Mouse (Mus musculus): Measurements from ENCODE around the gene Mab21l2.

The Mab21l2 gene

GRCm38 (mm10) chr3:86548091-86549015, at the start of gene Mab21l2:
Mab21l2 (minus strand) TSS chr3:86548629.
- no peak for DNase-seq (ENCODE audit: low read depth, low spot score)

- no peak for DNase-seq (ENCODE audit: low read depth, low spot score)
These were observed 26.9 kb upstream of the Mab21l2 start for GRCm38 (mm10) chr3:86575312-86575711.

GRCm38 (mm10) chr3:86572519-86573244, 24.3 kb upstream of the Mab21l2 start:
- no peak for DNase-seq (ENCODE audit: low read depth, low spot score)

GRCm38 (mm10) chr3:86571518-86571917, 23.1 kb upstream of the Mab21l2 start:
- no peak for DNase-seq (ENCODE audit: low read depth, low spot score)

GRCm38 (mm10) chr3:86567312-86567711, 18.9 kb upstream of the Mab21l2 start:
- DNase-seq (ENCODE audit: low read depth, low spot score) = no peak

- no peak for DNase-seq (ENCODE audit: low read depth, low spot score)
These were observed 13.0 kb upstream of the Mab21l2 start for GRCm38 (mm10) chr3:86561396-86561795.

- DNase-seq (ENCODE audit: low read depth, low spot score) = no peak
These were observed 12.6 kb upstream of the Mab21l2 start for GRCm38 (mm10) chr3:86561023-86561344.

- DNase-seq (ENCODE audit: low read depth, low spot score) = no peak
These were observed 12.0 kb upstream of the Mab21l2 start for GRCm38 (mm10) chr3:86560281-86561022.

GRCm38 (mm10) chr3:86559635-86560034, 11.2 kb upstream of the Mab21l2 start:
- no peak for DNase-seq (ENCODE audit: low read depth, low spot score)

- no peak for DNase-seq (ENCODE audit: low read depth, low spot score)
These were observed 10.5 kb upstream of the Mab21l2 start for GRCm38 (mm10) chr3:86558976-86559375.

GRCm38 (mm10) chr3:86552170-86552569, 3.7 kb upstream of the Mab21l2 start:
- no peak for DNase-seq (ENCODE audit: low read depth, low spot score)

- no peak for DNase-seq (ENCODE audit: low read depth, low spot score)
These were observed 2.7 kb upstream of the Mab21l2 start for GRCm38 (mm10) chr3:86551011-86551728.

- no peak for DNase-seq (ENCODE audit: low read depth, low spot score)
These were observed 2.0 kb upstream of the Mab21l2 start for GRCm38 (mm10) chr3:86550301-86551010.

GRCm38 (mm10) chr3:86547251-86547791, 1.1 kb downstream of the Mab21l2 start:
- peak; percentile 40 for DNase-seq (ENCODE audit: low read depth, low spot score)

- DNase-seq (ENCODE audit: low read depth, low spot score) = peak; percentile 48
These were observed 1.8 kb downstream of the Mab21l2 start for GRCm38 (mm10) chr3:86546471-86547250.

GRCm38 (mm10) chr3:86545945-86546344, 2.5 kb downstream of the Mab21l2 start:
- peak; percentile 7 for DNase-seq (ENCODE audit: low read depth, low spot score)

GRCm38 (mm10) chr3:86544785-86545184, 3.6 kb downstream of the Mab21l2 start:
- DNase-seq (ENCODE audit: low read depth, low spot score) = no peak

- DNase-seq (ENCODE audit: low read depth, low spot score) = no peak
These were observed 6.5 kb downstream of the Mab21l2 start for GRCm38 (mm10) chr3:86541863-86542397.

- no peak for DNase-seq (ENCODE audit: low read depth, low spot score)
These were observed 7.3 kb downstream of the Mab21l2 start for GRCm38 (mm10) chr3:86541074-86541614.
